Mouse (Mus musculus): ENCODE results near the gene Morn3. TPM values are rescaled to one million over a fixed set of nuclear protein-coding genes. Genes with fewer than 3 reads are reported as not detected.
A peak's percentile ranks its signal among the peaks of the same experiment; 100 is the strongest.

Gene Morn3
- polyA plus RNA-seq, 2 experiments: not detected

DNA sequence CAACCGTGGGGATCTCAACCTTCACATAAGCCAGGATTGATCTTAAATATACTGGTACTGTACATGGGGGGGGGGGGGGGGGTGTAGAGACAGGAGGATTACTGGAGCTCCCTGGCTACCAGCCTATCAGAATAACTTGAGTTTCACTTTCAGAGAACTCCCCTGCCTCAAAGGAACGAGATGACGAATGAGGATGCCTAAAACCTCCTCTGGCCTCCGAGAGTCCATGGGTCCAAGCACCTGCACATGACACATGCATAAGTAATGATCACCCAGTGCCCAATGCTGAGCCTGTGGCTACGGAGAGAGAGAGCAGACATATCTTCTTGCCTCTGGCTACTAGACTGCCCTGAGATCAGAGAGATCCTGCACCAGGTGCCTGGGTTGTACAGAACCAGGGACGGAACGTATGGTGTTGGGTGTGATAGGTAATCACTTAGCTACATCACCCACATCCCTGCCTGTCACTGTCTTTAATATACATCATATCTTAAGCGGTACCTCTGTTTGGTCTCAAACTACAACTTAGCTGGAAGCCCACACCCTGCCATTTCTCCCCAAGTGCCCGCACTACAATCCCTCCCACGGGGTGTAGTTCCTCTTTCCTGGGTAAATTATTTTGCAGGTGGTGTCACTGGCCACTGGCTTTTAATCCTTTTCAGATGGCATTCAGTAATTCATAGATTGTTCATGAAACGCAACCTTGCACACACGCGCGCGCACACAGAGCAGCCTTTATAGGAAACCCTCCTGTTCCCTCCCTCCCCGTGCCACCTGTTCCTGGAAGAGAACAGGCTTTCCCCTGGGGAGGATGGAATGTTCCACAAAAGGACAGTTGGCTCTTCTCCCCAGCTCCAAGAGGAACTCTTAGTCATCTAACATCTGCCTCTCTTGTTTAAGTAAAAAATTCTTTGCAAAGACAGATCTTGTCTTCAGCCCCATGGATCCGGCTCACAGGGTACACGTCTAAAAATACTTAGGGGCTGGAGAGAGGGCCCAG is 49.3 kb downstream of the Morn3 start:
- 74% methylated on average over 18 of the region's 18 CpGs for WGBS
- peaks cover 9% of the 10 kb centered on the region for H3K4me1 ChIP-seq (ENCODE audit: control insufficient read depth, insufficient read depth, low read length)
- no peak for TF ChIP-seq POLR2A (IDR thresholded peaks at IDR 0.05; ENCODE audit: borderline replicate concordance, extremely low read depth, insufficient read depth, insufficient read length)
- H3K36me3 ChIP-seq (ENCODE audit: control insufficient read depth, insufficient read depth, low read length): no peaks in the 10 kb centered on the region
- no peak overlapping the region for H3K4me2 ChIP-seq (replicated peaks; ENCODE audit: low read depth, low read length, severe bottlenecking)
- H3K27ac ChIP-seq (replicated peaks; ENCODE audit: low read depth, low read length): no peak overlapping the region
- H3K9me3 ChIP-seq (ENCODE audit: control insufficient read depth, low read length): no peaks in the 10 kb centered on the region
- ATAC-seq (ENCODE audit: low FRiP score, low read depth) (peak; percentile 31; the same call in 1 of the 2 replicates), DNase-seq (ENCODE audit: low spot score) (no peak)
- no peak overlapping the region; the same call in 1 of the 2 replicates for H3K9ac ChIP-seq (ENCODE audit: low read depth, low read length, severe bottlenecking)
- H3K4me3 ChIP-seq (replicated peaks; ENCODE audit: low read length): no peak overlapping the region
- no peaks in the 10 kb centered on the region for H3K27me3 ChIP-seq (ENCODE audit: control insufficient read depth, insufficient read depth, low read length)

DNA sequence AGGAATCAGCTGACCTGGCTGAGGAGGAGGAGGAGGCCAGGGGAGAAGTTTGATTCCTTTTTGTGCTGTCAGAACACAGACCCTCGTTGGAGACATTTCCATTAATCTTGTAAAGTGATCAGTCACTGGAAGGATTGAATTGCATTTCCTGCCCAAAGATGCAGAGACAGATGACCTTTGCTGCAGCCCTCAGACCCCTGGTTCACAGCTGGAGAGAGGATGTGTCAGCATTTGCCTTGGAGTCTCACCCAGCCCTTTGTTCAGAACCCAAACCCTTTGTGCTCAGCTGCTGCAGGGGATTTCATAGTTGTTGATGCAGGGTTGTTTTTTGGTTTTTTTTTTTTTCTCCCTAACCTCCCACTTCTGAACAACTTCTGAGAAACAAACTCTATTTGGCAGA is 51.9 kb downstream of the Morn3 start:
- Histone ChIP-seq H3K9ac (ENCODE audit: low read depth, low read length, severe bottlenecking) (no peak overlapping the region; the same call in 1 of the 2 replicates), H3K27ac (replicated peaks; ENCODE audit: low read depth, low read length) (peak overlapping the region; percentile 43; the same call in 1 of the 2 replicates), H3K9me3 (ENCODE audit: control insufficient read depth, low read length) (no peaks in the 10 kb centered on the region), H3K27me3 (ENCODE audit: control insufficient read depth, insufficient read depth, low read length) (no peaks in the 10 kb centered on the region), H3K4me2 (replicated peaks; ENCODE audit: low read depth, low read length, severe bottlenecking) (no peak overlapping the region), H3K36me3 (ENCODE audit: control insufficient read depth, insufficient read depth, low read length) (no peaks in the 10 kb centered on the region), H3K4me3 (replicated peaks; ENCODE audit: low read length) (peak overlapping the region; percentile 19), H3K4me1 (ENCODE audit: control insufficient read depth, insufficient read depth, low read length) (peaks cover 12% of the 10 kb centered on the region)
- TF ChIP-seq POLR2A (IDR thresholded peaks at IDR 0.05; ENCODE audit: borderline replicate concordance, extremely low read depth, insufficient read depth, insufficient read length): no peak
- WGBS: 10% methylated on average over 1 of the region's 1 CpGs
- DNase-seq (ENCODE audit: low spot score) (no peak), ATAC-seq (ENCODE audit: low FRiP score, low read depth) (peak; percentile 2; the same call in 1 of the 2 replicates)

DNA sequence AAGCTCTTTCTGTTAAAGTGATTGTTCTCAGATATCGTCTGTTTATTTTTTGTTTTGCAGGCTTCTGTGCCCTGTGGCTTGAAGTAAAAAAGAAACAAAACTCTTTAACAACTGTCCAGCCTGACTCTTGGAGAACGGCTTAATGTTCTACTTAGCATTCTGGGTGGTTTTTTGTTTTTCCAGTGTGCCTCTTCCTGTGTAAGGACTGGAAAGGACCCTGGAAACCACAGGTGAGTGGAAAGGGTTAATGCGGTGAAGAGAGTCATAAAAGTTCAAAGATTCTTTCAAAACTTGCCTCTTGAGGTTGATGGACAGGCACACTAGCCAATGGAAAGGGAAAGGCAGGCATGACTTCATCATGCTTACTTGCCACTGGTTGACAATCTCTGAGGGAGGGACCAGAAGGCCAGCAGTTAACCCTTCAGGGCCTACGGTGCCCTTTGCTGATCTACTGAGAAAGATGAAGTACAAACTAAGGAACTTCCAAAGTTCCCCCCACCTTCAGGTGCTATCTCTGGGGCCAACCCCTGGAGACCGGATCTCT is 52.4 kb downstream of the Morn3 start:
- H3K27me3 ChIP-seq (ENCODE audit: control insufficient read depth, insufficient read depth, low read length): no peaks in the 10 kb centered on the region
- peak overlapping the region; percentile 19 for H3K4me3 ChIP-seq (replicated peaks; ENCODE audit: low read length)
- DNase-seq (ENCODE audit: low spot score): peak; percentile 99
- H3K4me1 ChIP-seq (ENCODE audit: control insufficient read depth, insufficient read depth, low read length): peaks cover 15% of the 10 kb centered on the region
- no peaks in the 10 kb centered on the region for H3K36me3 ChIP-seq (ENCODE audit: control insufficient read depth, insufficient read depth, low read length)
- H3K4me2 ChIP-seq (replicated peaks; ENCODE audit: low read depth, low read length, severe bottlenecking): peak overlapping the region; percentile 39
- 3% methylated on average over 5 of the region's 5 CpGs for WGBS
- H3K27ac ChIP-seq (replicated peaks; ENCODE audit: low read depth, low read length): peak overlapping the region; percentile 72
- ATAC-seq (ENCODE audit: low FRiP score, low read depth): peak; percentile 96
- H3K9ac ChIP-seq (ENCODE audit: low read depth, low read length, severe bottlenecking): peak overlapping the region; percentile 40
- TF ChIP-seq POLR2A (IDR thresholded peaks at IDR 0.05; ENCODE audit: borderline replicate concordance, extremely low read depth, insufficient read depth, insufficient read length): no peak
- no peaks in the 10 kb centered on the region for H3K9me3 ChIP-seq (ENCODE audit: control insufficient read depth, low read length)

DNA sequence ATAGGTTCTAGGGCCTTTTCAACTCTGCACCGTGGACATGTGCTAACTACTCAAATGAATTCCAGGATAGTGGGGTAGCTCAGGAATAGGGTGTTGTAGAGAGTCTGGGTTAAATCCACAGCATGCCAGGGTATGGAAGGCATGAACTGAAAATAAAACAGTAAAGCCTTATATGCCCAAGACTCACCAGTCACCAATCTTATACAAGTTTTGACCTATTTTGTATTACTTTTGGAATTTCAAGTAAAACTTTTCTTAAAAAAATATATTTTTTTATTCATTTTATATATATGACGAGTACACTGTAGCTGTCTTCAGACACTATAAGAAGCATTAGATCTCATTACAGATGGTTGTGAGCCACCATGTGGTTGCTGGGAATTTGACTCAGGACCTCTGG is 53.0 kb downstream of the Morn3 start:
- Histone ChIP-seq H3K4me3 (replicated peaks; ENCODE audit: low read length) (peak overlapping the region; percentile 19), H3K4me2 (replicated peaks; ENCODE audit: low read depth, low read length, severe bottlenecking) (peak overlapping the region; percentile 39), H3K9ac (ENCODE audit: low read depth, low read length, severe bottlenecking) (peak overlapping the region; percentile 40), H3K36me3 (ENCODE audit: control insufficient read depth, insufficient read depth, low read length) (no peaks in the 10 kb centered on the region), H3K9me3 (ENCODE audit: control insufficient read depth, low read length) (no peaks in the 10 kb centered on the region), H3K4me1 (ENCODE audit: control insufficient read depth, insufficient read depth, low read length) (peaks cover 15% of the 10 kb centered on the region), H3K27me3 (ENCODE audit: control insufficient read depth, insufficient read depth, low read length) (no peaks in the 10 kb centered on the region), H3K27ac (replicated peaks; ENCODE audit: low read depth, low read length) (peak overlapping the region; percentile 72)
- WGBS: 16% methylated on average over 2 of the region's 2 CpGs
- ATAC-seq (ENCODE audit: low FRiP score, low read depth) (no peak), DNase-seq (ENCODE audit: low spot score) (no peak)
- no peak for TF ChIP-seq POLR2A (IDR thresholded peaks at IDR 0.05; ENCODE audit: borderline replicate concordance, extremely low read depth, insufficient read depth, insufficient read length)

DNA sequence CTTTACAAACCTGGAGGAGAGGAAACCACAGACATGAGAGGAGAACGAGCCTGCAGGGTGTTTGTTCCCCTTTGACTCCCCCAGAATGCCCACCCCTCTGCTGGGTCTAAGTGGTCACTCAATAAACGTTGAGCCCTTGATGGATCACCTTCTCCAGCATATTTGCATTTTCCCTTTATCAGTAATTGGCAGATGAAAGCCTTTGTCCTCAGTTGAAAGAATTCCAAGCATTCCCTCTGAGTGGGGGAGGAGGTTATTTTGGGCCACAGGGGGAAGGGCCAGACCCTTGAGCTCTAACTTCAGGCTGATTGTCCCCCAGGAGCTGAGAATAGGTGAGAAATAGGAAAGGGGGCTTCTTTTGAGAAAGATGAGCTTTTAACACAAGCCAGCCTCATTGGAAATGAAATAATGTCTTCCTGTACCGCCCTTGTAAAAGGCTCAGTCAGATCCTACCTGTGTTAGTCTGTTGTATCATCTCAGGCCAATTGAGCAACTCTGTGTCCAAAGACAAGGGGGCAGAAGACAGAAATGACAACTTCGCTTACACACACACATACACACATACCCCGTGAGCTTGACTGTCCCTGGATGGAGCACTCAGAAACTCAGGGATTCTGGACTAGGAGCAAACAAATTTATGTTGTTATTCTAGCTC is 55.3 kb downstream of the Morn3 start:
- Histone ChIP-seq H3K4me2 (replicated peaks; ENCODE audit: low read depth, low read length, severe bottlenecking) (no peak overlapping the region; the same call in 1 of the 2 replicates), H3K27ac (replicated peaks; ENCODE audit: low read depth, low read length) (no peak overlapping the region)
- WGBS: 24% methylated on average over 5 of the region's 5 CpGs

More for the DNA sequence above, 55.3 kb downstream of the Morn3 start:
- no peak overlapping the region for H3K4me3 ChIP-seq (replicated peaks; ENCODE audit: low read length)
- peaks cover 27% of the 10 kb centered on the region for H3K4me1 ChIP-seq (ENCODE audit: control insufficient read depth, insufficient read depth, low read length)
- ATAC-seq (ENCODE audit: low FRiP score, low read depth) (no peak), DNase-seq (ENCODE audit: low spot score) (no peak)
- TF ChIP-seq POLR2A (IDR thresholded peaks at IDR 0.05; ENCODE audit: borderline replicate concordance, extremely low read depth, insufficient read depth, insufficient read length): no peak
- H3K9me3 ChIP-seq (ENCODE audit: control insufficient read depth, low read length): no peaks in the 10 kb centered on the region
- H3K36me3 ChIP-seq (ENCODE audit: control insufficient read depth, insufficient read depth, low read length): no peaks in the 10 kb centered on the region
- no peaks in the 10 kb centered on the region for H3K27me3 ChIP-seq (ENCODE audit: control insufficient read depth, insufficient read depth, low read length)
- no peak overlapping the region for H3K9ac ChIP-seq (ENCODE audit: low read depth, low read length, severe bottlenecking)
